Mouse (Mus musculus): ENCODE results near the gene Syne1. TPM values are rescaled to one million over a fixed set of nuclear protein-coding genes. Genes with fewer than 3 reads are reported as not detected.

The Syne1 gene
- total and polyA plus RNA-seq, 2 experiments = 9.6 to 26.4 TPM

DNA sequence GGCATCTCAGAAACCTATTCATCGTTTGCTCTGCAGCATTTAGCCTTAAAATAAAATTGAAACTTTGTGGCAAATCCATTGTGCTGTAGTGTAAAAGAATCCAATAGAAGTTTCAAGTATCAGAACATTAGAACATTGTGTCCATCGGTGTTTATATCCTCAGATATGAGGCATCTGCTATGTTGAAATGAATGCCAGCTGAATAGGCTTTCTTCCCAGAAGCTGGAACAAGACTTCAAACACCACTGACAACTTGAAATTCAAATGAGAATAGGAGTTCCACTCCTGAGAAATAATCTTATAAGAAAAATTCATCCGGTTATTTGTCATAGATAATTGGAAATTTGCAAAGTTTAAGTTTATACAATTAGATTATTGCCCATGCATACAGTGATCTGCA is 135.6 kb downstream of the Syne1 start:
- H3K4me1 ChIP-seq (ENCODE audit: control insufficient read depth, insufficient read depth, low read length) = no peaks in the 10 kb centered on the region
- H3K4me3 ChIP-seq (ENCODE audit: insufficient read depth, low read depth, low read length) = no peak overlapping the region
- no peak overlapping the region for H3K9ac ChIP-seq (ENCODE audit: low read depth, low read length)
- 86% methylated on average over 3 of the region's 3 CpGs for WGBS
- no peak for TF ChIP-seq CTCF (IDR thresholded peaks at IDR 0.05; ENCODE audit: low read depth, low read length)
- TF ChIP-seq POLR2A (IDR thresholded peaks at IDR 0.05; ENCODE audit: extremely low read depth, insufficient read depth, low read length) = no peak
- peaks cover 2% of the 10 kb centered on the region; the same call in 1 of the 2 replicates for H3K36me3 ChIP-seq (ENCODE audit: control insufficient read depth, insufficient read depth, low read length)
- H3K27me3 ChIP-seq (ENCODE audit: control insufficient read depth, insufficient read depth, low read length) = no peaks in the 10 kb centered on the region
- H3K79me2 ChIP-seq (ENCODE audit: control insufficient read depth, insufficient read depth, low read length) = no peaks in the 10 kb centered on the region
- H3K27ac ChIP-seq (replicated peaks; ENCODE audit: insufficient read depth, low read depth, low read length) = no peak overlapping the region
- DNase-seq (ENCODE audit: extremely low read depth, low read depth, low spot score) = no peak

DNA sequence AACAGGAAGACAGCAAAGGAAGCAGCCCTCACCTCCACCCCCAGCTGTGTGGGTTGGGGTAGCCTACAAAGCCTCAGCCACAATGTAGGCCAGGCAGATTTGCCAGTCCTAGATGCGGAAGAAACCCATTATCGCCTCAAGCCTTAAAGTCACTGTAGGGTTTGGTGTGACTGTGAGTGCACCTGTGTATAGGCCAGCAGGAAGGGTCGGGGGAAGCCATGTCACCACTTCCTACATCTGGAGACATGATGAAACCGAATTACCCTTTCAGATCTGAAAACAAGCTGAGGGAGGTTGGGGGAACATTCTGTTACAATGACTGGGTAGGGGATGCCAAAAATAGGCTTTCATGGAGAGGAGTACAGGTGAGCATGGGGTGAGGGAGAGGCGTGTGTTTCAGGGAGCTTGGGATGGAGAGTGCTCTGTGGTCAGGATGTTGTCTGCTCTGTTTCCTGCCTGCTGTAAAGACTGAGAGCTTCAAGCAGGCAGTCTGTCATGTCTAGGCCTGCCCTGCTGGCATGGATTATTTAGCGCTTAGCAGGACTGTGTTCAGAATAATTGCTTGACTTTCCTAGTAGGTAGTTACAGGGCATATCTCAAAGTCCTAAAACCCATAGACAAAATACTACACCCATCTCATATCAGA is 167.0 kb downstream of the Syne1 start:
- Histone ChIP-seq H3K27ac (replicated peaks; ENCODE audit: insufficient read depth, low read depth, low read length) (no peak overlapping the region), H3K4me3 (ENCODE audit: insufficient read depth, low read depth, low read length) (no peak overlapping the region), H3K36me3 (ENCODE audit: control insufficient read depth, insufficient read depth, low read length) (no peaks in the 10 kb centered on the region), H3K9ac (ENCODE audit: low read depth, low read length) (no peak overlapping the region), H3K79me2 (ENCODE audit: control insufficient read depth, insufficient read depth, low read length) (no peaks in the 10 kb centered on the region), H3K4me1 (ENCODE audit: control insufficient read depth, insufficient read depth, low read length) (no peaks in the 10 kb centered on the region), H3K27me3 (ENCODE audit: control insufficient read depth, insufficient read depth, low read length) (no peaks in the 10 kb centered on the region)
- WGBS = 89% methylated on average over 6 of the region's 6 CpGs
- no peak for DNase-seq (ENCODE audit: extremely low read depth, low read depth, low spot score)
- TF ChIP-seq POLR2A (IDR thresholded peaks at IDR 0.05; ENCODE audit: extremely low read depth, insufficient read depth, low read length) (no peak), CTCF (IDR thresholded peaks at IDR 0.05; ENCODE audit: low read depth, low read length) (no peak)

DNA sequence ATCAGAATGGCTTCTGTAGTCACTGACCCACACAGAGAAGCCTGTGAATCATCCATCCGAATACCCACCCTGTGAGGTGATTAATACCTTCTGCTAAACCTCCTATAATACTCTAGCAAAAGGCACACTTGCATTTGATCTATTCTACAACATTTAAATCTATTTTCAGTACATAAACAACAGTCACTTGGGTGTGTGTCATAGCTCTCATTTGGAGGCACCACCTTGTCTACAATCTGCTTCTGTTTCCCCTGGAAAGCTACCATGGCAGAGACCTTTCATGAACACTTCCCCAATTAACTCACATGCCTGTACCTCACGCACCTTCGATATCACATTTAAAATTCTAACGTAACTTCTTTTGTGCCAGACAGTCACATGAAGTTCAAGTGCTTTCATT is 169.7 kb downstream of the Syne1 start:
- no peaks in the 10 kb centered on the region for H3K27me3 ChIP-seq (ENCODE audit: control insufficient read depth, insufficient read depth, low read length)
- no peak overlapping the region for H3K4me3 ChIP-seq (ENCODE audit: insufficient read depth, low read depth, low read length)
- WGBS = 96% methylated on average over 4 of the region's 4 CpGs
- TF ChIP-seq POLR2A (IDR thresholded peaks at IDR 0.05; ENCODE audit: extremely low read depth, insufficient read depth, low read length) (no peak), CTCF (IDR thresholded peaks at IDR 0.05; ENCODE audit: low read depth, low read length) (no peak)
- no peak for DNase-seq (ENCODE audit: extremely low read depth, low read depth, low spot score)
- no peaks in the 10 kb centered on the region for H3K4me1 ChIP-seq (ENCODE audit: control insufficient read depth, insufficient read depth, low read length)
- no peak overlapping the region for H3K27ac ChIP-seq (replicated peaks; ENCODE audit: insufficient read depth, low read depth, low read length)
- no peaks in the 10 kb centered on the region for H3K79me2 ChIP-seq (ENCODE audit: control insufficient read depth, insufficient read depth, low read length)
- no peaks in the 10 kb centered on the region for H3K36me3 ChIP-seq (ENCODE audit: control insufficient read depth, insufficient read depth, low read length)
- no peak overlapping the region for H3K9ac ChIP-seq (ENCODE audit: low read depth, low read length)

DNA sequence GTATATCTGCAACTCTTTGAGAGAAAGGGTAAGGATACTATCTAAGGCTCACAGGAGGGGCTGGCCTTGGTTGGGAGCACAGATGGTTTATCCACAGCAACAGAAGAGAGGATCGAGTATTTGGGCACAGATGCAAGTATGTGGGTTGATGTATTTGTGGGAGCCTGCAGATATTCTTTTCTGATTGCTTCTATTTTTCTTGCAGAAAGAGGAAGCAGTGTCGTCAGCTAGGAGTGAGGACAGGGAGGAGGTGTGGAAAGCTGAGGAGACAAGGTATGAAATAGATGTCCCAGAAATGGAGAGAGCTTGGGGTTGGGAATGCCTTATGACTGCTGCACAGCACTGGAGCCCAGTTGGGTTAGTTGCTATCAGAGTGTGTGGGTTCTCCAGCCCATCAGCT is 172.3 kb downstream of the Syne1 start:
- no peaks in the 10 kb centered on the region for H3K27me3 ChIP-seq (ENCODE audit: control insufficient read depth, insufficient read depth, low read length)
- no peak for DNase-seq (ENCODE audit: extremely low read depth, low read depth, low spot score)
- H3K9ac ChIP-seq (ENCODE audit: low read depth, low read length) = no peak overlapping the region
- H3K4me1 ChIP-seq (ENCODE audit: control insufficient read depth, insufficient read depth, low read length) = no peaks in the 10 kb centered on the region
- H3K4me3 ChIP-seq (ENCODE audit: insufficient read depth, low read depth, low read length) = no peak overlapping the region
- no peaks in the 10 kb centered on the region for H3K36me3 ChIP-seq (ENCODE audit: control insufficient read depth, insufficient read depth, low read length)
- no peaks in the 10 kb centered on the region for H3K79me2 ChIP-seq (ENCODE audit: control insufficient read depth, insufficient read depth, low read length)
- H3K27ac ChIP-seq (replicated peaks; ENCODE audit: insufficient read depth, low read depth, low read length) = no peak overlapping the region
- WGBS = 77% methylated on average over 2 of the region's 2 CpGs
- no peak for TF ChIP-seq POLR2A (IDR thresholded peaks at IDR 0.05; ENCODE audit: extremely low read depth, insufficient read depth, low read length)
- TF ChIP-seq CTCF (IDR thresholded peaks at IDR 0.05; ENCODE audit: low read depth, low read length) = no peak

DNA sequence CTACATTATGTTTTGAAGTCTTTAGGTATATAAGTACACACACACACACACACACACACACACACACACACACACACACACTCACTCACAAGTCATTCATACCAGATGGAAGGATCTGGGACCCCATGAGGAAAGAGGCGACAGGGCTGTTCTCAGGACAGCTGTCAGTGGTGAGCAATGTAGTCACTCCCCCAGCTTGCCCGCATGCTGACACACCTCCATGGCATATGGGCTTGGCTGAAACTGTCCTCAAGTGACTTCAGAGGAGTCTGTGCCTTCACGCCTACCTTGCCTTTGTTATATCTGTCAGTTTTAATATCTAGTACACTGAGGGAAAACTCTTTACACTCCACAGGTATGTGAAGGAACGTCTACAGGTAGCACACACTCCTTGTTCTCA is 181.7 kb downstream of the Syne1 start:
- no peak for TF ChIP-seq POLR2A (IDR thresholded peaks at IDR 0.05; ENCODE audit: extremely low read depth, insufficient read depth, low read length)
- TF ChIP-seq CTCF (IDR thresholded peaks at IDR 0.05; ENCODE audit: low read depth, low read length) = no peak
- no peak overlapping the region for H3K4me3 ChIP-seq (ENCODE audit: insufficient read depth, low read depth, low read length)
- H3K4me1 ChIP-seq (ENCODE audit: control insufficient read depth, insufficient read depth, low read length) = no peaks in the 10 kb centered on the region
- DNase-seq (ENCODE audit: extremely low read depth, low read depth, low spot score) = no peak
- 93% methylated on average over 4 of the region's 4 CpGs for WGBS
- no peak overlapping the region for H3K27ac ChIP-seq (replicated peaks; ENCODE audit: insufficient read depth, low read depth, low read length)
- H3K79me2 ChIP-seq (ENCODE audit: control insufficient read depth, insufficient read depth, low read length) = no peaks in the 10 kb centered on the region
- H3K27me3 ChIP-seq (ENCODE audit: control insufficient read depth, insufficient read depth, low read length) = no peaks in the 10 kb centered on the region
- H3K36me3 ChIP-seq (ENCODE audit: control insufficient read depth, insufficient read depth, low read length) = no peaks in the 10 kb centered on the region
- H3K9ac ChIP-seq (ENCODE audit: low read depth, low read length) = no peak overlapping the region

DNA sequence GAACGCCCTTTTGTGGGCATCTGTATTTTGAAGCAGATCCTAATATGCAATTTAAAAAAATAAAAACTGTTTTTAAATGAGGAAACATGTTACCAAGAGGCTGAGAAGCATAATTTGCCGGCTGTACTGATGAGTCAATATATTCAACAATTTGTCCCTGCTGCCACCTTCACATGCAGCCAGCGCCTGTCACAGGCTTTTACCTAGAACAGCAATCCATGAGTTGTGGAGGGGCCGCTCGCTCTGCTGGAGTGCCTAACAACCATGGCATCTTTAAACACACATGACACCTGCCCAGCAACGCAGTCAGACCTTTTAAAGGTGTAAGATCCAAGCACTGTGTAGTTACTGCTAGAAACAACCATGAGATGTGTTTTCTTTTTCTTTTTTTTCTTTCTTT is 183.0 kb downstream of the Syne1 start:
- H3K36me3 ChIP-seq (ENCODE audit: control insufficient read depth, insufficient read depth, low read length) = no peaks in the 10 kb centered on the region
- TF ChIP-seq CTCF (IDR thresholded peaks at IDR 0.05; ENCODE audit: low read depth, low read length) (no peak), POLR2A (IDR thresholded peaks at IDR 0.05; ENCODE audit: extremely low read depth, insufficient read depth, low read length) (no peak)
- DNase-seq (ENCODE audit: extremely low read depth, low read depth, low spot score) = no peak

More for the DNA sequence above, 183.0 kb downstream of the Syne1 start:
- Histone ChIP-seq H3K9ac (ENCODE audit: low read depth, low read length) (no peak overlapping the region), H3K4me1 (ENCODE audit: control insufficient read depth, insufficient read depth, low read length) (no peaks in the 10 kb centered on the region), H3K4me3 (ENCODE audit: insufficient read depth, low read depth, low read length) (no peak overlapping the region), H3K79me2 (ENCODE audit: control insufficient read depth, insufficient read depth, low read length) (no peaks in the 10 kb centered on the region), H3K27me3 (ENCODE audit: control insufficient read depth, insufficient read depth, low read length) (no peaks in the 10 kb centered on the region), H3K27ac (replicated peaks; ENCODE audit: insufficient read depth, low read depth, low read length) (no peak overlapping the region)
- 86% methylated on average over 6 of the region's 6 CpGs for WGBS

All from liver, adult 2 months (tissue).